Mouse (Mus musculus) ovary, postnatal 36 days (tissue): ENCODE measurements at regions not wholly inside any gene's neighbourhood (a gene's known extent, or its start where the extent isn't known, plus 50 kb on each side); places are given as distances from the start of the nearest gene placed in this dataset.
A peak's percentile ranks its signal among the peaks of the same experiment; 100 is the strongest.

Experiments used
- DNase-seq: peaks from one replicate; pipeline ENCODE4 v3.0.0; 2022; ENCODE audit warnings: low spot score, mixed read lengths

- DNase-seq, result no peak
Measured at GRCm38 (mm10) chr17:88307082-88307481, 133.4 kb upstream of the Foxn2 start.

GRCm38 (mm10) chr17:88307826-88308225 lies 132.7 kb upstream of the Foxn2 start:
- DNase-seq, result no peak

GRCm38 (mm10) chr17:88312876-88313275 lies 127.6 kb upstream of the Foxn2 start:
- DNase-seq, result no peak

- no peak for DNase-seq
Measured at GRCm38 (mm10) chr17:88316213-88316967, 124.1 kb upstream of the Foxn2 start.

- DNase-seq, result no peak
Measured at GRCm38 (mm10) chr17:88317311-88317710, 123.2 kb upstream of the Foxn2 start.

GRCm38 (mm10) chr17:88317806-88318205 lies 122.7 kb upstream of the Foxn2 start:
- DNase-seq, result no peak

- DNase-seq, result no peak
Measured at GRCm38 (mm10) chr17:88318207-88318791, 122.2 kb upstream of the Foxn2 start.

- DNase-seq, result no peak
Measured at GRCm38 (mm10) chr17:88318936-88319335, 121.6 kb upstream of the Foxn2 start.

GRCm38 (mm10) chr17:88320686-88321085 lies 119.8 kb upstream of the Foxn2 start:
- DNase-seq, result no peak

- DNase-seq, result no peak
Measured at GRCm38 (mm10) chr17:88325326-88325909, 115.1 kb upstream of the Foxn2 start.

GRCm38 (mm10) chr17:88325910-88326739 lies 114.4 kb upstream of the Foxn2 start:
- DNase-seq, result no peak

- DNase-seq, result no peak
Measured at GRCm38 (mm10) chr17:88326740-88327123, 113.8 kb upstream of the Foxn2 start.

- no peak for DNase-seq
Measured at GRCm38 (mm10) chr17:88327791-88328190, 112.7 kb upstream of the Foxn2 start.

GRCm38 (mm10) chr17:88328807-88329206 lies 111.7 kb upstream of the Foxn2 start:
- no peak for DNase-seq

- peak; percentile 24 for DNase-seq
Measured at GRCm38 (mm10) chr17:88329715-88330114, 110.8 kb upstream of the Foxn2 start.

- no peak for DNase-seq
Measured at GRCm38 (mm10) chr17:88330129-88330528, 110.4 kb upstream of the Foxn2 start.

- DNase-seq, result no peak
Measured at GRCm38 (mm10) chr17:88333816-88334215, 106.7 kb upstream of the Foxn2 start.

- DNase-seq, result no peak
Measured at GRCm38 (mm10) chr17:88335271-88335670, 105.2 kb upstream of the Foxn2 start.

- no peak for DNase-seq
Measured at GRCm38 (mm10) chr17:88336140-88336769, 104.3 kb upstream of the Foxn2 start.

- DNase-seq, result no peak
Measured at GRCm38 (mm10) chr17:88337649-88338404, 102.7 kb upstream of the Foxn2 start.

- DNase-seq, result no peak
Measured at GRCm38 (mm10) chr17:88341141-88341540, 99.4 kb upstream of the Foxn2 start.
